Mouse (Mus musculus): Measurements from ENCODE around the gene Prdx6b.

DNA sequence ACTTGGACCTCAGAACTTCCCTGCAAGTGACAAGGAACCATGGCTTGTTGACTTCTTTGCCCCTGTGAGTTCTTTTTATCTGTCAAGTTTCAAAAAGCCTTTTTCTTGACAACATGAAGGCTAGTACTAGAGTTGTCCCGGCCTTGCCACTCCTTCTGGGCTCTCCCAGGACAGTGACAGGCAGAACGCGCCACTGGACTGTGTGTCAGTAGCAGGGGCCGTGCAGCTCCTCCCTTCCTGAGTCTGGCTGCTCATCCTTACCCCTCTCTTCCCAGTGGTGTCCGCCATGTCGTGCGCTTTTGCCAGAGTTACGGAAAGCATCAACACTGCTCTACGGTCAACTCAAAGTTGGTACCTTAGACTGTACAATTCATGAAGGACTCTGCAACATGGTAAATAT, 48.3 kb downstream of the Prdx6b start:
- no peak for TF ChIP-seq CTCF (IDR thresholded peaks at IDR 0.05; ENCODE audit: borderline replicate concordance, extremely low read depth, insufficient read depth, insufficient read length)
- TF ChIP-seq POLR2A (IDR thresholded peaks at IDR 0.05; ENCODE audit: borderline replicate concordance, extremely low read depth, insufficient read depth, insufficient read length, poor library complexity, severe bottlenecking) = no peak
